Mouse (Mus musculus) spleen, postnatal 4 days (tissue): ENCODE results near the gene Dbx1.
A peak's percentile ranks its signal among the peaks of the same experiment; 100 is the strongest.

Source experiments
- DNase-seq, 2 experiments: peaks; one replicate each; pipeline ENCODE4 v3.0.0; 2022; ENCODE audit warnings: low spot score in 2 of 2

Dbx1 gene

DNA sequence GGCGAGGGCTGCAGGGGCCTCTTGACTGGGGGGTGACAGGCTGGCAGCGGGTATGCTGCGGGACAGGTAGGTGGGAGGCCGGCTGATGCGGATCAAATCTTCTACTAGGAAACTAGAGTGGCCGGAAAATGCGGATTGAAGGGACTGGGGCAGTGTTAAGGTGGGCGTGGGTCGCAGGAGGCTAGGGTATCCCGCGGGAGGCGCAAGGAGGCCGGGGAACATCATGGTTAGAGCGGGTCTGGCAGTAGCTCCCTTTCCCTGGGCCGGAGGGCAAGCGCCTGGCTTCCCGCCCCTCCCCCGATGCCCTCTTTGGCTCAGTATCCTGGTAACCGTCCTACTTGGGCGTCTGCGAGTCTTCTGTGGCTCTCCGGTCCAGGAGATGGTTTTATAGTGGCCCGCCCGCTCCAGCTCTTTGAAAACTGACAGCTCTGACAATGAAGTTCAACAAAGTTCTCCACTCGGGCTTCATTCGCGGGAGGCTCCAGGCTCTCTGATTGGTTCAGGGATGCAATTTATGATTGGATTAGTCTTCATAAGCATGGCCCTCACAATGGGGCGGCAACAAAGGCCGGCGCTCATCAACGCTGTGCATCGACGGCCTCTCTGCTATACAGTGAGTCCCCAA lies at the start of gene Dbx1:
Dbx1 (minus strand) TSS at position 359 of the 625 bp plus-strand sequence.
- DNase-seq: no peak

DNA sequence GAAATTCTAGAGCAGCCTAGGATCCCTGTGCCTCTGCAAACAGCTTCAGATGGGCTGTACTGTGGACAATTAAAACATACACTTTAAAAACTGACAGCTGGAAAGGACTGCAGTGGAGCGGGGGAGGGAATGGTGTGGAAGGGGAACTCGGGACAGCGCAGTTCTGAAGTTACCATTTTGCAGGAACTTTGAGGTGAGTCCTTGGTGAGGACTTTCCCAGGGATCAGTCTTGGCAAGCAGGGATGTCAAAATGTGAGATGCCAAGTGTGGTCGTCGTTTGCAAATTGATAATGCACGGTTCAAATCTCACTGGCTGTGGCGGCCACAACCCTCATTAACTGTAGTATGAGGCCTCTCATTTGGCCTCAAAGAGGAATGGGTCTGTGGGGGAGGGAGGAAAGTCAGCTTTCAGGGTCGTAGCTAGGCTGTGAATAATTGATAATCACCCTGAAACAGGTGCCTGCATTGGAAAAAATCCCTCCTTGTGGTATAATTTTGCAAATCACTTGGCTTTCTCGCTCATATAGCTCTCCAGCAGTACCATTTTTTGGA lies 42.3 kb upstream of the Dbx1 start:
- no peak for DNase-seq

DNA sequence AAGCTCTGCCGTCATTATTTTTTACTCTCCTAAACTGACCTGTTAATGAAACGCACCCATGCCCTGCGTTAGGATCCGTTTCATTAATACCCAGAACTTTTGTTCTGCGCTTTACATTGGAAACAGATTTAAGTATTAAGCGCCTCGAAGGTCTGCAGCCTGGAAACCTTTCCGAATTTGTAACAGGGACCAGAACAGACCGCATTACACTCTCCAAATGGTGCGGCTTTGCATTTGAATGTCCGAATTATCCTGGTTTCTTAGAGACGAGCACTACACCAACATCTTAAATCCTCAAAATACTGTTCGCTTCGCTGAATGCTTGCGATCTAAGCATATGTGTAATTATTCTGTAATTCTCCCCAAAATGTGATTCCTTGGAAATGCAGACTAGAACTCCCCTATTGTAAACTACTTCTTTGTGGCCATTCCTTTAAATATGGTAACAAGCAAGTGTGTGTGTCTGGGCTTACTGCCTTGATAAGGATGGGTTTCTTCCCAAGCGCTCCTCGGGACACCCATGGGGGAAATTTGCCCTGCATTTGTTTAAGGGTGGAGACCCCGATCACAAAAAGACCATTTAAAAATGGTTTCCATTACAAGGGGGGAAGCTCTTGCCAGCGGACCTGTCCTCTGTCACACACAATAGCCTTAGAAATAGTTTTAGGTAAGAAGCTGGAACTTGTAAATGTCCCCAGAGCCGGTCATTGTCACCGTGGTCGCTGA lies 41.6 kb upstream of the Dbx1 start:
- no peak for DNase-seq

DNA sequence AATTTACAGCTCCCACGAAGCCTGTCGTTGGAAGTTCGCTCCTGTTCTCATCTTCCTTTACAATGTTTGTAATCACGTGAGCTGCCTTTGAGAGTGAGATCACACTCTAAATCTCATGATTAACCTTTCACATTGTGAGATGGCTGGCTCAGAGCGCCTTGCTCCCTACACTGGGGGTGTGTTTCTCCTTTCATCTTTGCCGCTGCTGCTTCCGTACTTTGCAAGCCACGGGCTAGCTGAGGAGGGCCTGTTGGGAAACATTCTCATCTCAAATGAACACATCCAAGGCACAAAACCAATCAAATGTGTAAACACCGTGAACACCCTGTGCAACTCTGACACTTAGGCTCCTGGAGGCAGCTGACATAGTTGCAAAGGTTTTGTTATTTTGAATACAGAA lies 40.5 kb upstream of the Dbx1 start:
- no peak for DNase-seq

DNA sequence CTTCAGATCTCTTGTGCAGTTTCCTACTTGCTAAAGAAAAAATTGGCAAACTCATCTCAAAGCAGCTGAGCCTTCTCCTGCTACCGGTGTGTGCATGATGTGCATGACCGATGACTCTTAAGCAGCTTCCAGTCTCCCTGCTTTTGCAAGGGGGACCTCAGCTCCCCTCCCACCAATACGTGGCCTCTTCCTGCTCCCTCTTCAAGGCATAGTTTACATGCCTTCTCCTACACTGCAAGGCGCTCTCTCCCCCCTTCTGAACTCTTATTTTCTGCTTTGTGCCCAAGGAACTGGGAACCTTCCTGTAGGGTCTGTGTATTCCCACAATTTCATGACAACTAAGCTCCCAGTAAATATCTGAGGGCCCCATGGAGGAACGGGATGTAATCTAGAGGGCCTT lies 40.0 kb upstream of the Dbx1 start:
- DNase-seq: no peak

DNA sequence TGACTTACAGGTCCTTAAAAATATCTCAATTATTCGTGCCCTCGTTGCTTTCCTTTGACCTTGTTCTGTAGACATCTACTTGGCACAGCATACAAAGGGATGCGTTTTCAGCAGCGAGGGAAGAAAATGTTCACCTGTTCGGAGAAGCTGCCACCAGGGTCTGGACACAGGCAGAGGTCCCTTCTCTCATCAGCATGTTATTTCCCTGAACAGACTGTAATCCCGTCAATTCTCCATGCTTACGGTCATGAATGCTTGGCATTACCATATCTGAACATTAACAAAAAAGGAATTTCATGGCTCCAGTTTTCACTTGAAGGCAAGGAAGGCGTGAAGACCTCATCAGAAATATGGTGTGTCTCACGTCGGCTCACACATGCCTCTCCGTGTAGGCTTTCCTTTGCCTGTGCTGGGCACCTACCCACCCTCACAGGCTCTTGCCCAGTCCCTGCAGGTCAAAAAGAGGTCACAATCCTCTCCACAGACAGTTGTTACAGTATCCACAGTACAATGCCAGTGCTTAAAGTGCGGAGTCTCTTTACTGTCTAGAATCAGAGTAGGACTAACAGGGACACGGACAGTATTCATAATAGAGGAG lies 31.7 kb upstream of the Dbx1 start:
- DNase-seq: no peak

DNA sequence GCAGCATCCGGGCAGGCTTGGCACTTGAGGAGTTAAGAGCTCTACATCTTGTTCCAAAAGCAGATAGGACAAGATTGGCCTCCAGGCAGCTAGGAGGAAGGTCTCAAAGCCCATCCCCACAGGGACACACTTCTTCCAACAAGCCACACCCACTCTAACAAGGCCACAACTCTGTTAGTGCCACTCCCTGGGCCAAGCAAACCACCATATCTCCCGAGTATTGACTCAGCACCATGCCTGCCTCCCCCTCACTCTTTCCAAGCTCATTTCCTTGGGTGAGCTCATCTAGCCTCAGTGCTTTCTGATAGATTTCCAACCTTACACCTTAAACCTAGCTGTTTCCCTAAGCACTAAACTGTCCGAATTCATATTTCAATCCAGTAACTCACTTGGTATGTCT lies 26.9 kb upstream of the Dbx1 start:
- no peak for DNase-seq

DNA sequence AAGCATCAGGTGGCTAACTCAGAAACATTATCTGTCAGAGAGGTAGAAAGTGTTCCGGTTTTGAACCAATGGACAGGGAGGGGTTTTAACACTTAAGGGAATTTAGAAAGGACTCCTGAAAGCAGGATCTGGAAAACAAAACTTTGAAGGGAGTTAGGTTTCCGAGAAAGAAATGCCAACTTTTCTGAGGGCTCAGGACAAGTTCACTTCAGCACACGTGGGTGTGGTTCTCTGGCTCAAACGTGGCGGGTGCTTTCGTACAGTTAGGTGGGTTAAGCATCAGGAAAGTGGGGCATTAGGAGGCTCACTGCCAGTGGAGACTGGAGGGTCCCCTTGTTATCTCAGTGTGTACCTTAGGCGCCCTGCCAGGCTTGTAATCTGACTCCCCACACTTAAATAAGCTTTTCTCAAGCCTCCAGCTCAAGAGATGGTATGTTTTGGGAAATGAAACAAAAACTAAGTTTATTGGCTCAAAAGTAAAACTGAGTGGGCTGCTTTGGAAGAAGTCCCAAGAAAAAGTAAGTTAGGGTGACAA lies 25.9 kb upstream of the Dbx1 start:
- DNase-seq: no peak

DNA sequence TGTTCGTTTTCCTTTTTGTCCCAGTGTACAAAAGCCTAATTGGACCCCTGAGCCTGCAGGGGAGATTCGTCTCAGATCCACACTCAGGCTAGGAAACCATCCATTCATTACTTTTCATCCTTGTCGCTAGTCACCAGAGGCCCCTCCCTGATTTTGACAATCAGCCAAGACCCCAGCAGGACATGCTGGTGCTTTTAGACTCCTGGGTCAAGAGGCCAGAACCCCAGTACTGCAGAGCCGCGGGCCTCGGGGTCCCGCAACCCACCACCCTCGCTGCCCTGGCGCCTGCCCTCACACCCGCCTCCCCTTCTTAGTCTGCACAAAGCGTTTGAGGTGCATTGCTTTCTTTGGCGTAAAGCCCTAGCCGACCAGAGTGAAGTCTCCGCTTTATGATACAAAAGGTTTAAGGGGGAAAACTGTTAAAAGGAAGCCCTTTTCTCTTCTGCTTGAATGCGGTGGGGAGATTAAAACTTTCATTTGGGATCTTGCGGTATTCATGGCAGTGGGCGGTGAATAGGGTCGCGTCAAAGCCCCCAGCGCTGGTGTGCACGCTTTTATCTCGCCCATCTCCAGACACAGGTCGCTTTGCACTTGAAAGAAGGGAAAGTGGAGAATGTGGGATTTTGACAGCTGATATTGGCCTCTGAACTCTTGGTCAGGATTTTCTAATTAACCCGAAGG lies 25.3 kb upstream of the Dbx1 start:
- no peak for DNase-seq

DNA sequence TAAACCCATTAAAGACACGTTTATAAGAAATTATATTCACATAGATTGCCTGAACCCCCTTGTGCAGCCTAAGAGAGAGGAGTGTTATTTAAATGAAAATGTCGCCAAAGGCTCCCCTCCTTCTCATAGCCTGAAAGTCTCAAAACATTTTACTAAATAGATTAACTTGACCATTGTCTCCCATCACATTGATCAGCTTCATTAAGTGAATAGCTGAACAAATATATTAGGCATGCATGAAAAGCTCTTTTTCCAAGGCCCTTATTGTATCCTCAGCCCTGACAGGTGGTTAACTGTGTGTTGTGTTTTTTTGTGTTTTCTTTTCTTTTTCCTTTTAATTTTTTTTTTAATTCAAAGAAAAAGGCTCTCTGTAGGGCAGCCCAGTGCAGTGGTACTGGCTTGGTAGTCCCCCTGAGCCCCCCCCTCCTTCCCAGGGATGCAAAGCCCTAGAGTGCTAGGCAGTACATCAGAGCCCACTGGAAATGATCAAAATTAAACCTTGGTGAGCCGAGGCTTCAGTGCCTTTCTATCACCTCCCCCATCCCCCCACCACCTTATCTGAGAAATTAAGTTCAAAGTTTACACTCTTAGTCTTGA lies 4.2 kb upstream of the Dbx1 start:
- no peak for DNase-seq

DNA sequence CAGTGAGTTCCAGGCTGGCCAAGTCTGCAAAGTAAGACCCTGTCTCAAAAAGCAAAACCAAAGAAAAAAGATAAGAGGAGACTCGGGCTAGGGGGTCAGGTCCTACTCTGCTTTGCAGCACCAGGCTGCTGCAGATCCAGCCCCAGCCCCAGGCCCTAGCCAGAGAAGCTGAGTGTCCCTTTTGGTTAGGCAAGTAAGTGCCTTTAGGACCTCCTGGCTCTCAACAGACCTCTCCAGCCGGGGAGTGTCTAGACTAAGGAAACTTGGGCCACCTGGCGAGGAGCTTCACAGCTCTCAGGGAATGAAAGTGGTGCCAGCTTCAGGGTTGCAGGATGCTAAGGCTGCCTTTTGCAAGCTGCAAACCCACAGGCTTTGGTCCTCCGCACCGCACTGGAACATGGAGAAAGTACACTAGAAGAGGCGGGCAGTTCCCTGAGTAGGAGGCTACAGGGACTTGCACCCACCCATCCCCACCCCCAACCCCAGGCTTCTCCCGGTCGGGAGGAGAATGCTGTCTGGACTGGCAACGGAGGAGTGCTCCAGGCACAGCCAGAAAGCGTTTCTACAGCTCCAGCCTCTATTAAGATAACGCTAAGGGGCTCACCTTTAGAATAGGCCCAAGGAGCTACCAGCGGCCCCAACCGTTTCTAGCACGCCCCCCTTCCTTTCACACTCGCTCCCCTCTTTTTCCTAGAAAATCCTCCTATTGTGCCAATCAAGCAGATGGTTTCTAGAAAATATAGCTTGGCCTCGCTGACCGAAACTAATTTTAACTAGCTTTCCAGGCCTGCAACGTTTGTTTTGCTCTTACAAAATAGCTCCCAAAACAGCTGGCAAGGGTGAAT lies 3.4 kb upstream of the Dbx1 start:
- DNase-seq: no peak

DNA sequence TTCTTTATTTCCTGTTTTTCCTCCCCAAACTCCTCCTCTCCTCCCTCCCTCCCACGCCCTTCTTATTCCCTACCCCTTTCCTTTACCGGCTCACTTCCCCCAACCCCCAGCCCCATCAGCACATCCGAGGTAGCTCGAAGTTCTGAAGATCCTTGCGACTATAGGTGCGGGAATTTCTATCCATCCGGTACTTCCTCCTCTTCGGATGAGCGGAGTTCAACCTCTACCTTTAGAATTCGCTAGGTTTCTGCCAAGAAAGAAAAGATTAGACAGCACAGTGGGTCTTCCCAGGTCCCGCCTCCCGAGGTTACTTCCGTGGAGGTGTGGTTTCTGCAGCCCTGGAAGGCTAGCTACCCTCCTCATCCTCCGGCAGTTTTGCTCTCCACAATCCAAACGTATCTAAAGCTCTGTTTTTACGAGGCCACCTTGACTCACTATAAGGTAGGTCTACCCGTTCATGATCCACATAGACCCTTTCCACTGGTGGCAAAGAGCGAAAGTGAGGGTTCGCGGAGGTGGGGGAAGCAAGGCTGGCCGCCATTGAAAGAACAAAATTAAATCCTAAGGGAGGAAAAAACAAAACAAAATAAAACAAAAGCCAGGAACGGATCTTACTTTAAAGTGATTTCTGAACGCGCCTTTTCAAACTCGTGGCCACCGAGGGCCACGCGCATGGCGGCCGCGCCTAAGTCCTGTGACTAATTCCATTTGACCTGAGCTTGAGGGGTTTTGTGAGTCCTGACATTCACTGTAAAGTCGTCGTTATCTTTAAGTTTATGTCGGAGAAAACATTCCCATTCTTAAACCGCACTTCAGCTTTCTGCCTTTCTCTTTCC lies 2.5 kb upstream of the Dbx1 start:
- no peak for DNase-seq

DNA sequence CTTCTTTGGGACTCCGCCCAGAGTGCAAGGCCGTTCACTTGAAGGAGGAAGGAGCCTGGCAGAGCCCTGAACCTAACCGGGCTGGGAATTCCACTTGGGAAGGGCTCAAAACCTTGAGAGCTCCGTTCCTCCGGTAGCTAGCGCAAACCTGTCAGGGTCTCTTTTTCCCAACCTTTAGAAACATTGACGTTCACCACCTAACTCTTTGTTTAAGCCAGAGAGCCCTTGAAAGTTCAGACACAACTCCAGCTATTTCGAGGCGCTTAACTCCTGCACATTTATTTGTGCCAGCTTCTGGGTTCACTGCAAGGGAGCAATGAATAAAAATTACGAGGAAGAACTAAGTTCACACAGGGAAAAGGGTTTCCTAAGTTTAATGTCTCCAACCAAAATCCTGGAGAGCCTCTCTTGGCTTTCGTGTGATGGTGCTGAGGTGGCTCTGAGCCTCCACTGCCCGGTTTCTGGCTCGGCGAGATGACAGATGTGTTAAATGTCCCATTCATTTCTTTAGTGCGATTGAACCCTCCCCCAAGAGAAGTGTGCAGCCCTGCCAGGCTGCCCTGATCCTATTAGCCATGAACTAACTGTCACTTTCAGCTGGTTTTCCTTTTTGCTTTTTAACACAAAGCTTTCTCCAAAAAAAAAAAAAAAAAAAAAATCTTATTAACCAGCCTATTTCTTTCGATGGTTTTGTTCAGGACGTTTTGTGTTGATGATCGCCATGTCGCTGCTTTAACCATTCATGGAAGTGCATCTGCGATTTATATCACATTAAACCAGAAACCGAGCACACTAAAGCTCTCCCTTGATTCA lies 1.4 kb upstream of the Dbx1 start:
- no peak for DNase-seq

DNA sequence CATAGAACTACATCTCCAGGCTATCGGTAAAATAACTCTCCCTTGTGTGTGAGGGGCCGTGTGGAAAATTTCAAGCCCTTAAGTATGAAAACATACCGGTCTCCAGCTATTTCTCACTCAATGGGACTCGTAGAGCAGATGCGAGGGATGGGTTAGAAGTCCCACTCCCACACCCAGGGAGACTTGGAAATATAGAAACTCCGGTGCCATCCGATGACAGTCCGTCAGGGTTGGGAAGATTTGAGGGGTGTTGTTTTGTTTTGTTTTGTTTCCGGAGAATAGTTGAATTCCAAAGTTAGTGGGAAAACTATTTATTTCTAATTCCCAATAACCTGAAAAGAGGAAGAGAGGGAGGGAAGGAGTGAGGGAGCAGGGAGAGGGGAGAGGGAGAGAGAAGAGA lies 632 bp upstream of the Dbx1 start:
- DNase-seq: no peak

DNA sequence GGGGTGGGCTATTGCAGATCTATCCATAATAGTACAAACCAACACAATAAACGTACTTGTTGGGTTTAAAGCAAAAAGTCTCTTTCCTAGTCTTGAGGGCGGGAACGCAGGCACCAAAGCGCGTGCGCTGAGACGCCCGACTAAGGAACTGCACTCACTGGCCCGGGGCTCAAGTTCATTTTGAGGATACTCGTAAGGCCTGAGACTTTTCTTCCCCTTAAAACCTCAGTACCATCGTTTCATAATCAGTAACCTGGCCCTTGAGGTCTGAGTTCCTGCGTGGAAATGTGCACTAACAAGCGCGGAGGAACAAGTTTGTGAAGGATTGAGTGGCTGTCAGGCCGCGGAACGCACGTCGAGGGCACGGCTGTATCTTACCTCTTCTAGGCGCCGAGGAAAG lies 678 bp downstream of the Dbx1 start:
- no peak for DNase-seq

DNA sequence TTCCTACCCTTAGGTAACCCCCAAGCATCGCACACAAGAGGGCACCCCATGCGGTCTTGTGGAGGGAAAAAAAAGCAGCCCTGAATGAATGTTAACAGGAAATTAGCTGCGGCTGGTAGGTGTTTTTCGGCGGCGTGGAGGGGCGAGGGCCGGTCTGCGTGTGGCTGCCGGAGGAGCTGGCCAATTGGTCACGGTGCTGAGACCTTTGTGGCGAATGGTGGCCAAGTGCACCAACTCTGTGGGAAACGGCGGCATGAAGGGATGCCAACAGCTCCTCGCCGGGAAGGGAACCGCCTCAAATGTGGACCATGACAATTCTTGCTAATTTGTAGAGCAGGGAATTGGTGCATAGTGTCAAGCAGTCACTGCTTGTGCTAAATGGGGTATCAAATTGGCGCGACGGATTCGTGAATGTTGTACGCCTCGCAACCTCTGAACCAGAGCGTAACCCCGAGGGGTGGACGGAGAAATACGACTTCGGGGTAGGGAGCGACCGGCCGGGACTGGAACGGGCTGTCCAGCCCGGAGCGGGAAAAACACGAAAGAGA lies 1.5 kb downstream of the Dbx1 start:
- no peak for DNase-seq

DNA sequence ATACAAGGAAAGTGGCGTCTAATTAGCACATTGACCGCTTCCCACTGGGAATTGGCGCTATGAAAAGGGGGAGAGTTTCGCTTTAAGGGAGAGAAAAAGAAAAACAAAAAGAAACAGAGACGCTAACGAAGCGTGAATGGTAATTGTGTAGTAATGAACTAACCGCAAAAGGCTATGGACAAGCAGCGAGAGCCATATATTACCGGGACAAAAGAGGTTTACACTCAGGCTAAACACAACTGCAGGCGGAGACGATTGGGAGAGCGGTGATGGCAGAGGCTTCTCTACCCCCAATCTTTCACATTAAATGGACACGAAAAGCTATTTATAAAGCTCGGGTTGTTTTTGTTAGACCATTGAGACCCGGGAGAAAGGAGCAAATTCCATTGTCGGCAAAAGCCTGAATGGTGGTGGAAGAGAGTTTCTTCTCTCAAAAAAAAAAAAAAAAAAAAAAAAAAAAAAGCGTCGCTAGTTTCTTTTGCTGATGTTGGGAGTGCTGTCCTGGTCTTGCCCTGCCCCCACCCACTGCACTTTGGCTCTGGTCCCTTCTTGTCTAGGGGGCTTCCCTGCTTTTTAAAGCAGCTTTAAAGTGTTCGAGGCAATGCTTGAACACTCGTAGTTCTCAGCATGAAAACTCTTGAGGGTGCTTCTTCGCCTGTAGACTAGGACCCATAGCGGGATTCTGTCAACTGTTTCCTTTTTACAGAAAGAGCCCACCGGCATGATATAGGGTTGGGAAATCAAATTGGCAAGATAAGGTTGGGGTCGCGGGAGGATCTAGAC lies 2.2 kb downstream of the Dbx1 start:
- no peak for DNase-seq

DNA sequence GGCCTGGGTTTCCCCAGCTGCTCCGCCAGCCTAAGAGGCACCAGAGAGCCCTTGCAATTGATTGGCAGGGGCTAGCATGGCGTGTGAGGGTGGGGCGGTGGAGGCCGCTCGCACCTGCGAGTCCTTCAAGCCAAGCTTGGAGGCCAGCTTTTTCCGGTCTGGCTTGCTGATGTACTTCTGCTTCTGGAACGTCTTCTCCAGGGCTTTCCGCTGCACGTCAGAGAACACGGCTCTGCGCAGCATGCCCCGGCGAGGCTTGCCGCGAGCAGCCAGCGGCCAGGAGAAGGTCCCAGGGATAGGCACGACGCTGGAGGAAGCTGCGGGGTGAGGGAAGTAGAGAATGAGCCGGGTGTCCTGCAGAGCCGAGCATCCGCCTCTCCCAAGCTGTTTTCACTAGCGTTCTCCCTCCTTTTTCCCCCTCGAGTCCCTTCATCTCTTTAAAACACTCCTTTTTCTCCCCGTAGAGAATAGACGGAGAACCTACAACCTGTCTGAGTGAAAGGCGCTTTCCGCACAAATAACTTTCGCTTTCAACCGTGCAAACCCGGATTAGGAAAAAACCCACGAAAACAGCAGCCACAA lies 3.2 kb downstream of the Dbx1 start:
- DNase-seq: peak in 1 of 2 experiments; percentile 31
